Mouse (Mus musculus) skeletal muscle tissue, adult 2 months (tissue): ENCODE results near the gene Mybpc2.

ENCODE experiments used
- DNase-seq: peaks from one replicate; pipeline ENCODE4 v3.0.0-alpha.2; 2012; ENCODE audit warnings: low read depth, low spot score

The Mybpc2 gene

GRCm38 (mm10) chr7:44486927-44487575, 37.4 kb downstream of the Mybpc2 start:
- no peak for DNase-seq

- no peak for DNase-seq
Observed at GRCm38 (mm10) chr7:44485572-44486195, 38.8 kb downstream of the Mybpc2 start.

- peak; percentile 70 for DNase-seq
Observed at GRCm38 (mm10) chr7:44484841-44485571, 39.5 kb downstream of the Mybpc2 start.

- no peak for DNase-seq
Observed at GRCm38 (mm10) chr7:44484109-44484508, 40.3 kb downstream of the Mybpc2 start.

- no peak for DNase-seq
Observed at GRCm38 (mm10) chr7:44482836-44483435, 41.5 kb downstream of the Mybpc2 start.

GRCm38 (mm10) chr7:44475046-44475614, 49.3 kb downstream of the Mybpc2 start:
- DNase-seq: no peak

GRCm38 (mm10) chr7:44474419-44474818, 50.0 kb downstream of the Mybpc2 start:
- peak; percentile 75 for DNase-seq

- peak; percentile 96 for DNase-seq
Observed at GRCm38 (mm10) chr7:44472961-44473646, 51.4 kb downstream of the Mybpc2 start.

- no peak for DNase-seq
Observed at GRCm38 (mm10) chr7:44472558-44472885, 51.9 kb downstream of the Mybpc2 start.

GRCm38 (mm10) chr7:44471880-44472557, 52.4 kb downstream of the Mybpc2 start:
- DNase-seq: peak; percentile 82

- DNase-seq: no peak
Observed at GRCm38 (mm10) chr7:44470696-44471612, 53.5 kb downstream of the Mybpc2 start.

GRCm38 (mm10) chr7:44469677-44470675, 54.5 kb downstream of the Mybpc2 start:
- DNase-seq: no peak

GRCm38 (mm10) chr7:44468644-44469285, 55.7 kb downstream of the Mybpc2 start:
- no peak for DNase-seq

GRCm38 (mm10) chr7:44467811-44468411, 56.5 kb downstream of the Mybpc2 start, which contains the start of gene Josd2:
TSS of gene Josd2 (plus strand) at chr7:44467980.
- peak; percentile 99 for DNase-seq

GRCm38 (mm10) chr7:44466888-44467311, 57.6 kb downstream of the Mybpc2 start:
- no peak for DNase-seq

- DNase-seq: no peak
Observed at GRCm38 (mm10) chr7:44466006-44466887, 58.2 kb downstream of the Mybpc2 start.

- DNase-seq: no peak
Observed at GRCm38 (mm10) chr7:44465111-44465510, 59.3 kb downstream of the Mybpc2 start, which contains the start of gene Aspdh. TSS of gene Aspdh (plus strand) at chr7:44465391.
